Mouse (Mus musculus) right cerebral cortex, postnatal 4 days (tissue): ENCODE data around the gene Zmynd19.
A peak's percentile ranks its signal among the peaks of the same experiment; 100 is the strongest.

Source experiments
- DNase-seq: peaks from one replicate; pipeline ENCODE4 v3.0.0-alpha.2; 2022

Zmynd19 gene

GRCm38 (mm10) chr2:24949421-24950188 lies at the start of gene Zmynd19:
TSS of gene Zmynd19 (plus strand) at chr2:24949792.
- peak; percentile 100 for DNase-seq

GRCm38 (mm10) chr2:24901055-24901454 lies 48.5 kb upstream of the Zmynd19 start:
- no peak for DNase-seq

- no peak for DNase-seq
Observed at GRCm38 (mm10) chr2:24902999-24903398, 46.6 kb upstream of the Zmynd19 start.

- no peak for DNase-seq
Observed at GRCm38 (mm10) chr2:24904823-24905652, 44.6 kb upstream of the Zmynd19 start.

GRCm38 (mm10) chr2:24905653-24906155 lies 43.9 kb upstream of the Zmynd19 start:
- no peak for DNase-seq

- DNase-seq = no peak
Observed at GRCm38 (mm10) chr2:24910481-24910880, 39.1 kb upstream of the Zmynd19 start.

GRCm38 (mm10) chr2:24912189-24912588 lies 37.4 kb upstream of the Zmynd19 start:
- no peak for DNase-seq

GRCm38 (mm10) chr2:24912589-24912988 lies 37.0 kb upstream of the Zmynd19 start:
- no peak for DNase-seq

GRCm38 (mm10) chr2:24914762-24915161 lies 34.8 kb upstream of the Zmynd19 start:
- DNase-seq = no peak

GRCm38 (mm10) chr2:24918930-24919838 lies 30.4 kb upstream of the Zmynd19 start, which contains the start of gene Ehmt1:
TSS of gene Ehmt1 (minus strand) at chr2:24919614.
- DNase-seq = peak; percentile 91

GRCm38 (mm10) chr2:24919839-24920175 lies 29.8 kb upstream of the Zmynd19 start:
- DNase-seq = no peak

- no peak for DNase-seq
Observed at GRCm38 (mm10) chr2:24923561-24923960, 26.0 kb upstream of the Zmynd19 start.

GRCm38 (mm10) chr2:24925284-24925683 lies 24.3 kb upstream of the Zmynd19 start:
- DNase-seq = no peak

- no peak for DNase-seq
Observed at GRCm38 (mm10) chr2:24926345-24926964, 23.1 kb upstream of the Zmynd19 start.

- no peak for DNase-seq
Observed at GRCm38 (mm10) chr2:24926965-24927358, 22.6 kb upstream of the Zmynd19 start.

- DNase-seq = no peak
Observed at GRCm38 (mm10) chr2:24927810-24928479, 21.6 kb upstream of the Zmynd19 start.

GRCm38 (mm10) chr2:24929119-24929518 lies 20.5 kb upstream of the Zmynd19 start:
- DNase-seq = no peak

- no peak for DNase-seq
Observed at GRCm38 (mm10) chr2:24929593-24929992, 20.0 kb upstream of the Zmynd19 start.

GRCm38 (mm10) chr2:24934441-24934963 lies 15.1 kb upstream of the Zmynd19 start:
- DNase-seq = peak; percentile 45

- peak; percentile 74 for DNase-seq
Observed at GRCm38 (mm10) chr2:24935057-24935796, 14.4 kb upstream of the Zmynd19 start, which contains the start of gene Arrdc1. TSS of gene Arrdc1 (minus strand) at chr2:24935252.

- DNase-seq = no peak
Observed at GRCm38 (mm10) chr2:24942092-24942491, 7.5 kb upstream of the Zmynd19 start.
